Mouse (Mus musculus) intestine, embryonic 15.5 days (tissue): ENCODE results near the gene Zmym4. TPM values are rescaled to one million over a fixed set of nuclear protein-coding genes. Genes with fewer than 3 reads are reported as not detected.

Experiments
- polyA plus RNA-seq: library from polyadenylated mRNA; unstranded; fragments of >200 nt; fragmentation: Nextera tagmentation; extraction: Ambion mirVana; gene quantifications from 2 replicates; pipeline ENCODE4 v1.2.1, GENCODE M21; 2015

Gene Zmym4
- polyA plus RNA-seq, 1 experiment from 2014 or later = 15.1 TPM

Other genes with a start within 250 kb of the Zmym4 start
- gene Tfap2e, start 231.9 kb downstream of the Zmym4 start, polyA plus RNA-seq = not detected in 2 replicates
- 27.3 TPM in 2 replicates for gene Ncdn, start 214.7 kb downstream of the Zmym4 start, polyA plus RNA-seq
- gene AU040320, start 214.6 kb downstream of the Zmym4 start, polyA plus RNA-seq = 29.3 and 30.4 TPM in 2 replicates
- 71.9 and 75.6 TPM in 2 replicates for gene Sfpq, start 53.2 kb upstream of the Zmym4 start, polyA plus RNA-seq
- gene Zmym1, start 93.0 kb upstream of the Zmym4 start, polyA plus RNA-seq = 13.8 and 14.9 TPM in 2 replicates
- 15.1 and 18.2 TPM in 2 replicates for gene Zmym6, start 109.2 kb upstream of the Zmym4 start, polyA plus RNA-seq
- gene Tmem35b, start 155.6 kb upstream of the Zmym4 start, polyA plus RNA-seq = 23.2 and 25.7 TPM in 2 replicates
- gene Dlgap3, start 201.1 kb upstream of the Zmym4 start, polyA plus RNA-seq = 1.1 and 1.2 TPM in 2 replicates